Mouse (Mus musculus): Measurements from ENCODE around the gene Apoe.
A peak's percentile ranks its signal among the peaks of the same experiment; 100 is the strongest.

Apoe gene

DNA sequence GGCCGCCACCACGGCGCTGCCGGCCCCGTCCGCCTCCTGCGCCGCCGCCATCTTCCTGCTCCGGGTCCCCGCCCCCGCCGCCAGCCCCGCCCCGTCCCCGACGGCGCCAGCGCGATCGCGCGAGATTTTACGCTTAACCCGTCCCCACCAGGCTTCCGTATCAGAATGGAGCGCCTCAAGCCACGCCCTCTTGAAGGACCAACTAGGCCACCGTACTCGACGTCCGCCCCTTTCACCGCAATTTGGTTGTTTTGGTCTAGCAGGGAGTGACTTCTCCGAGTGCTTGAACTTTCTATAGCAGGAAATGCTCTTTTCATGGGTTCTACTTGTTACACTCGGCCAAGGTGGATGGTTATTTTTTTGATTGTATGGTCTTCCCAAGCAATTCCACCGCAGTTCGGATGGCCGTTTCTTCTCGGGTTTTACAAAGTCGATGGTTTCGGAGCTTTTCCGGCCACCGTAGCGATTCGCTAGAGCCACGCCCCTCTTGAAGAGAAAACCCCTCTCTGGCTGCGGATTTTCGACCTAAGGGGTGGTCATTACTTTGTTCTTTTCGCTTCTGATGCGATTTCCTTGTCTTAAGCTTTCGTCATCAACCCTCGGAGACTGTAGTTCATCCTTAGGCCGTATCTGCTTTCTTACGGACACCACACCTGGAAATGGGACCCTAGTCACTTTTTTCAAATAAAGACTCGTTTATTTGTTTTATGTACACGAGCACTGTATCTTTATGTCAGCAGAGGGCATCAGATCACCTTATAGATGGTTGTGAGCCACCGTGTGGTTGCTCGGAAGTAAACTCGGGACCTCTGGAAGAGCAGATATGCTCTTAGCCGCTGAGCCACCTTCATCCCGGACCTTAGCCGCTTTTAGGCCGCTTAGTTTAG lies 33.8 kb downstream of the Apoe start, which contains the start of gene Clptm1:
TSS of gene Clptm1 (minus strand) at position 79 of the 887 bp plus-strand sequence.
- DNase-seq (ENCODE audit: low spot score in 2 of 2): peak; percentile 92 to 98

DNA sequence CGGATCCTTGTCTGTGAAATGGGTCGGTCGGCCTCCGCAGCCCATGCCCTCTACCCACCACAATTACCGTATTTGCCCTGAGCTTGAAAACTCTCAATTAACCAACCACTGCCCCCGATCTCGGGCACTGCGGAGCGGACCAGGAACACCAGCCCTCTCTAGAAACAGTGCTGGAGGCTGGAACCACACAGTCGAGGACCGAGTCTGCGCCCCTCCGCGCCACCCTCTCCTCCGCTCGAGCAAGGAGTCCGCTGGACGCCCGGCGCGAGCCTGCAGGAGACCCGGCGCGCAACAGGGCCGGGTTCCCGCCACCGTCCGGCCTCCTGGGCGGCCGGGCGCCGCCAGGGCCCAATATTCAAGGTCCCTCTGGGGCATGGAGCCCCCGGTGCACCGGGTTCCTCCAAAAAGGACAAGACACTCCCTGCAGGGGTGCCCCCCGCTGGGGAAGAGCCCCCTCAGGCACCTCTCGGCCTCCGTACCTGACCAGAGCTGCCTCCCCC lies 34.5 kb downstream of the Apoe start:
- no peak for DNase-seq (ENCODE audit: low spot score in 2 of 2)

DNA sequence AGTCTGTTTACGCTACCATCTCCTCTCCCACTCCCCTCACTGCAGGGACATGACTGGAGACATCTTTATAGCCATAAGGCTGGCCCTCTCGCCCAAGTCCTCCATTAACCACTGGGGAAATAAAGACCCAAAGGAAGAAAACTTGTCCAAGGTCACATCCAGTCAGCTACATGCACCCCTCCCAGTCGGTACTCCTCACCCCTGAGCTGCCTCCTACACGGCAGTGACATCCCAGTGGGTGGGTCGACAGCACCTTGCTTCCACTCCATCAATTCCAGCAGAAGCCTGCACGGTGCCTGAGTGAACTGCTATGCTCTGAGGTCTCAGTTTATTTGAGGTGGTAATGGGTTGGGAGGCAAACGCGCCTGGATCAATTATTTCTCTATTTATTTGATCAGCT lies 35.0 kb downstream of the Apoe start:
- no peak for DNase-seq (ENCODE audit: low spot score in 2 of 2)

DNA sequence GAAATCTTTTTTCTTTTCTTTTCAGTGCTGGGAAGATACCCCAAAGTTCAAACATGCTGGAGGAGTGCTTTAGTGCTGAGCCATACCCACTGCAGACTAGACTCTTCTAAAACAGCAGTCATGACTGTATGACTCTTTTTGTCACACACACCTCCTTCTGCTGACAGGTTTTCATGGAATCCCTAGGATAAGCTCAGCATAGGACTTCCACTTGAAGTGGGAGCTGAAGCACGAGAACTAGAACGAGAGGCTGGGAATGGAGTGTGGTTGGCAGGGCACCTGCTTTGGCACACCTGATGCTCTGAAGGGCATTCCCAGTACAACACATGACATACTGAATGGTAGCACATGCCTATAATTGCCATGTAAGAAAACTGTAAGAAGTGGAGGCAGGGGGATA lies 46.4 kb downstream of the Apoe start:
- no peak for DNase-seq (ENCODE audit: low spot score in 2 of 2)

DNA sequence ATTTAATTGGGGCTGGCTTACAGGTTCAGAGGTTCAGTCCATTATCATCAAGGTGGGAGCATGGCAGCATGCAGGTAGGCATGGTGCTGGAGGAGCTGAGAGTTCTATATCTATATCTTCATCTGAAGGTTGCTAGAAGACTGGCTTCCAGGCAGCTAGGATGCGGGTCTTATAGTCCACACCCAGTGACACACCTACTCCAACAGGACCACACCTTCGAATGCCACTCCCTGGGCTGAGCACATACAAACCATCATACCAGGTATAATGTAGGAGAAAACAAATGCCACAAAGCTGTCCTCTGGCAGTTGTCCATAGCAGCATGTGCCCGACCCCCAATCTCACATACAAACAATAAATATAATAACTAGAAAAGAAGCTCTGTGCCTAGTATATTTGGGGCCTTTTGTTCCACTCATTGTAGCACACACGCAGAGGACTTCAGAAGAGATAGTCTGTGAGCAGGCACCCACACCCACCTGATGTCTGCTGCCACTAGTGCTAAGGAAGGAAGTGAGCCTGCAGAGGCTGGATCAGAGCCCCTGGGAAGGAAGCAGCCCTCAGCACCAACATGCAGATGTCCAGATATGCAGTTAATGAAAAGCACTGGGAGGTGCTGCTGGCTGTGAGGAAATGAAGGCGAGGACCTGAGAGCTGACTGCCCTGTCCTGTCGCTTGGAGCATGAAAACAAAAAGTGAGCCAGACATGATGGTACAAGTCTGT lies 47.8 kb downstream of the Apoe start:
- DNase-seq (ENCODE audit: low spot score in 2 of 2): no peak
